Mouse (Mus musculus) heart, adult 2 months (tissue): ENCODE data around the gene Coq8b.

Experiments
- CTCF ChIP-seq: fragments of 200-600 bp; IDR thresholded peaks from 2 replicates; pipeline ENCODE4 v1.8.1; 2022; ENCODE audit warnings: antibody characterized with exemption, mild to moderate bottlenecking, moderate library complexity
- EP300 ChIP-seq: fragments of 200-500 bp; IDR thresholded peaks from 2 replicates; pipeline ENCODE4 v1.6.1; 2011; ENCODE audit warnings: low read depth, low read length, control low read depth; ENCODE audit not compliant: insufficient read depth
- POLR2A ChIP-seq: fragments of 200-500 bp; IDR thresholded peaks from 2 replicates; pipeline ENCODE4 v1.6.1; 2011; ENCODE audit warnings: mild to moderate bottlenecking, low read depth, low read length, control low read depth; ENCODE audit not compliant: insufficient read depth

DNA sequence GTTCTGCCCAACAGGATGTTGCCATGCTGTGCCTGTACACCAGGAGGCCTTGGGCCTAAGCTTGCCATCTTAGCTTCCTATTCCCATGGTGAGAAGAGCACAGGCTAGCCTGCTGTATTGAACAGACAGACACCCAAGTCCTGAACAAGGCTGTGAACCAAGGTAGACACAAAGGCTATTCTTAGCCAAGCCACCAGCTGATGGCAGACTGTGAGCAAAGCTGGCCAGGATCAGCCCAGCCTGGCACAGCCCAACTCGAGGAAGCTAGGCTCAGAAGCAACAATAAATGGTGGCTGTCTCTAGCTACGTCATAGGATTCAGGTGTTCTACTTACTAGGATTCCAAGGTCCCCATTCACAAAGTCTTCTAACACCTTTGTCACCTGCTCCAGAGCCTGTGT, 20.2 kb upstream of the Coq8b start:
- TF ChIP-seq CTCF (no peak), POLR2A (no peak), EP300 (no peak)
